Mouse (Mus musculus) ovary, adult 18-20 months (tissue): ENCODE data around the gene Fpr-rs3.

Source experiments
- DNase-seq: peaks from one replicate; pipeline ENCODE4 v3.0.0; 2022; ENCODE audit warnings: low spot score, mixed read lengths

Gene Fpr-rs3

DNA sequence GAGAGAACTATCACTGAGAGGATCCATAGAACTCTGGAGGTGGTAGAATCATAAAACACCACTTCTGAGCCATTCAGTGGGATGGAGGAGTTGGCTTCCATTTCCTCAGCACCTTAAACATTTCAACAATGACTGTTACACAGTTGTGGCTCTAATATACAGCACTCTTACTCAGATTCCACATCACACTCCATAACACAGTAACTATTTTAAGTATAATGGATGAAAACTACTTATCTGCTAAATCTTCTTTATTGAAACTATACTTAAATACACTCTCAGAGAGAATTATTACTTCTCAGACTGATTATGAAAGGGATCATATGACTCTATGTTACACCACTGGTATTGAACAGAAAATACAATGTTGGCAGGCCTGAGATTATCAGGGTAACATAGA lies at the start of gene Fpr-rs3:
TSS of gene Fpr-rs3 (minus strand) at position 101 of the 400 bp plus-strand sequence.
- no peak for DNase-seq

GRCm38 (mm10) chr17:20596323-20596722 lies 28.4 kb downstream of the Fpr-rs3 start, which contains the start of gene Vmn2r110:
Gene Vmn2r110 (minus strand): TSS chr17:20596423.
- no peak for DNase-seq
